Mouse (Mus musculus): ENCODE measurements around the gene Shisa8.

DNA sequence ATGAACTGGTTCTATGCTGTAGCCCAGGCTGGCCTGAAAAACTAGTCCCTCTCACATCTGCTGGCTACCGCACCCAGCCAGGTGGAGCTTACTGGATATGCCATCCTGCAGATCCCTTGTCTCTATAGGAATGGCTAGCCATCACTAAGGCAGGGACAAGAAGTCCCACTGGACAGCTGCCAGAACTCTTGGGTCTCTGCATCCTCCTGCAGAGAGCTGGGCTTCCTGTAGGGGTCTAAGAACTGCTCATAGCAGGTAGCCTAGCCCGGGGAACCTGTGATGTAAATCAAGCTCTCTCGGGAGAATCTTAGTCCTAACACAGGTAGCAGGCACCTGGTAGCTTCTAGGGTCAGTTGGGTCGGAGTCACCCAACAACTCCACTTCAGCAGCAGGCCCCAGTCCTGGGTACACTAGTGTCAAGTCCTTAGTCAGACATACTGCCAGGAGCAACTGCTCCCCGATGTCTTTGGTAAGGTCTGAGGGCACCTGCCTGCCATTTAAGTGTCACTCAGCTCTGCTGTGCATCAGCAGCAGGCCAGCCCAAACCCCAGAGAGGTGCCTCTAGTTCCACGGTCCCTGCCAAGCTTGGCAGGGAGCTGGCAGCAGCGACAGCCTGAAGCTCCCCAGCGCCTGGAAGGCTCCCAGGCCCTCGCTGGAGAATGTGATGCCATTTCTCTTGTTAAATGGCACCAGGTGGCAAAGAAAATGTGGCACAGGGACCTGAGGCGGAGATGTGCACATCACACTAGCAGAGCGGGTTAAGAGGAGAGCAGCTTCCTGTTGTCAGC, 19.2 kb upstream of the Shisa8 start:
- TF ChIP-seq POLR2A (IDR thresholded peaks at IDR 0.05; ENCODE audit: low read depth, low read length) (no peak), CTCF (IDR thresholded peaks at IDR 0.05; ENCODE audit: borderline replicate concordance, insufficient read depth, low read length) (no peak)
